Mouse (Mus musculus): ENCODE measurements around the gene Il1f8. TPM values are rescaled to one million over a fixed set of nuclear protein-coding genes. Genes with fewer than 3 reads are reported as not detected.
"Not testable (repeated sequence)": the region's sequence is repeated elsewhere in the genome, so short reads cannot be mapped to it uniquely, and the experiment has no call there.

Il1f8 gene
- polyA plus RNA-seq (2015; fragmentation: Nextera tagmentation; extraction: Ambion mirVana) = 0.10 and 0.62 TPM in 2 replicates

DNA sequence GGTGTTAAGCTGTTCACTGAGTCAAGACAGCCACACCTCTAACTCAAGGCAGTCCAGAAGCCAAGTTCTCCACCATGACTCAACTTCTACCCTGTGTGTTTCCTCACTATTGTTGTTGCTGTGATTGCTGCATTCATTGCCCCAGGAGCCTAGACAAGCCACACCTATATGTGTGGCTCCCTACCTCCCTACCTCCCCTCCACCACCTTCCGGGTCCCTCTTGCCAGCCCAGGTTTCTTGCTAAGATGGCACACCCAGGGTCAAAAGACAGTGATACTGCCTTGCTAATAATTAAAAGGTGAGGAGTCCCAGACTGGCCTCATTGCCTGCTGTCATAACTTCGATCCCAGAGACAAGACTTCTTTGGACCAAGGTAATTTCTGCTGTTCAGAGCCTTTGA lies at the start of gene Il1f8:
Gene Il1f8 (plus strand): TSS at position 301 of the 400 bp plus-strand sequence.
- no peaks in the 10 kb centered on the region for H3K4me1 ChIP-seq (ENCODE audit: control insufficient read depth, insufficient read depth, low read length)
- WGBS = 75% methylated on average over 2 of the region's 2 CpGs
- H3K27me3 ChIP-seq (ENCODE audit: control insufficient read depth, insufficient read depth, low read length) = no peaks in the 10 kb centered on the region
- no peak within 1 kb of the TSS for H3K27ac ChIP-seq (ENCODE audit: low read length)
- H3K4me2 ChIP-seq (ENCODE audit: low read depth, low read length) = no peak within 1 kb of the TSS
- H3K9ac ChIP-seq (ENCODE audit: low read length) = no peak within 1 kb of the TSS
- H3K36me3 ChIP-seq (ENCODE audit: control insufficient read depth, insufficient read depth, low read length) = no peaks in the 10 kb centered on the region
- no peak within 1 kb of the TSS for H3K4me3 ChIP-seq (replicated peaks; ENCODE audit: low read length)
- no peaks in the 10 kb centered on the region for H3K9me3 ChIP-seq (replicated peaks; ENCODE audit: control insufficient read depth, low read length)
- no peak for ATAC-seq (ENCODE audit: insufficient read depth, low FRiP score)

DNA sequence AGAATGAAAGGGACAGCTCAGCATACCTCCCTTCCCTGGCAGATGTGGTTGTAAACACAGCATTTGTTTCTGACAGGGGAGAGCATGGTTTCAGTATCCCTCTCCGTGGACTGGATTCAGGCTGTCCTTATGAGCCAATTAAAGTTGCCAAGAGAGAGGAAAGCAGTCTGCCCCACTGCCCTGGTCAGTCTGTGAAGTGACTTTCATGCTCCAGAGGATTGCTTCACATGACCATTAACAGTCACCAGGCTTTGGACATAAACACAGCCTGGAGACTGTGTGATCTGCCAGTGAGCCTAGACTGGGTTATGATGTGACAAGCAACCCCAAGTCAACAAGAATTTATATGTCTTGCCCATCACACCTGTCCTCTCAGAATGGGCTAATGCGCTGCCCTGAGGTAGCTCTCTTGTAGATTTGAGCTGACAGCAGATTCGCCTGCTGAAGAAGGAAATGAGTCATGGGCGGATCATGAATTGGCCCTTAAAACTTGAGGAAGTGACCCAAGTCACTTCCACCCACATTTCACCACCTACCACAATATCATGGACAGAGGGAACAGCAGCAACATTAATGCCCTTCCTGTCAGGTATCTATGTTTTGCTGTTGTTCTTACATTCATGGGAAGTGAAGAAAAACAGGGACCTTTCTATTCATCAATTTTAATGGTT lies 49.2 kb upstream of the Il1f8 start:
- ATAC-seq (ENCODE audit: insufficient read depth, low FRiP score) = no peak
- no peaks in the 10 kb centered on the region for H3K9me3 ChIP-seq (replicated peaks; ENCODE audit: control insufficient read depth, low read length)
- no peak overlapping the region for H3K27ac ChIP-seq (ENCODE audit: low read length)
- H3K9ac ChIP-seq (ENCODE audit: low read length) = no peak overlapping the region
- 68% methylated on average over 4 of the region's 4 CpGs for WGBS
- H3K4me1 ChIP-seq (ENCODE audit: control insufficient read depth, insufficient read depth, low read length) = no peaks in the 10 kb centered on the region
- H3K36me3 ChIP-seq (ENCODE audit: control insufficient read depth, insufficient read depth, low read length) = no peaks in the 10 kb centered on the region
- H3K27me3 ChIP-seq (ENCODE audit: control insufficient read depth, insufficient read depth, low read length) = no peaks in the 10 kb centered on the region
- no peak overlapping the region for H3K4me2 ChIP-seq (ENCODE audit: low read depth, low read length)
- no peak overlapping the region for H3K4me3 ChIP-seq (replicated peaks; ENCODE audit: low read length)

DNA sequence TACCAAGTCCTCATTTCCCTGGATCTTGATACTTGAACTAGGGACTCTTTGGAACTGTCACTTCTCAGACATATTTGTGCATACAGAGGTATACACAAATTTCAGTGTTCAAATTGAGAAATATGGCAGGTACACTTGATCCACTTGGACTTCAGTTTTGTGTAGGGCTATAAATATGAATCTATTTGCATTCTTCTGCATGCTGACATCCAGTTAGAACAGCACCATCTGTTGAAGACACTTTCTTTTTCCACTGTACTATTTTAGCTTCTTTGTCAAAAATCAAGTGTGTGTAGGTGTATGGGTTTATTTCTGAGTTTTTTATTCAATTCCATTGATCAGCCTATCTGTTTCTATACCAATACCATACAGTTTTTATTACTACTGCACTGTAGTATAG lies 43.9 kb upstream of the Il1f8 start:
- Histone ChIP-seq H3K4me1 (ENCODE audit: control insufficient read depth, insufficient read depth, low read length) (no peaks in the 10 kb centered on the region), H3K27me3 (ENCODE audit: control insufficient read depth, insufficient read depth, low read length) (no peaks in the 10 kb centered on the region), H3K4me2 (ENCODE audit: low read depth, low read length) (no peak overlapping the region), H3K36me3 (ENCODE audit: control insufficient read depth, insufficient read depth, low read length) (no peaks in the 10 kb centered on the region), H3K27ac (ENCODE audit: low read length) (no peak overlapping the region), H3K9me3 (replicated peaks; ENCODE audit: control insufficient read depth, low read length) (no peaks in the 10 kb centered on the region), H3K9ac (ENCODE audit: low read length) (no peak overlapping the region), H3K4me3 (replicated peaks; ENCODE audit: low read length) (no peak overlapping the region)
- no peak for ATAC-seq (ENCODE audit: insufficient read depth, low FRiP score)

DNA sequence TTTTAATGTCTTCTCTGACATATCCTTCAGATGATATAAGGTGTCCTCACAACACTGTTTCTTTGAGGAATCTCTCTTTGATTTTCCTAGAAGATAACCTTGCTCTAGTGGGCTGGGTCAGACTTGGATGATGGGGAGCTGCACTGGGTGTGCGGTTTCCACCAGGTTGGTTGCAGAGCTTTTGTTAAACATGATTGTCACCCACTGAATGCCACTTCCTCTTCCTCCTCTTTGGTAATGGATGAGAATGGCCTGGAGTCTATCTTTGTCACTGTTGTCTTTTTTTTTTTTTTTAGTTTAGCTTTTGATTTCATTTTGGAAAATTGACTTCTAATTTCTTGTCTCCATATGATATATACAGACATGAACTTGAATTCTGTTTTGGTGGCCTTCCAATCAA lies 18.6 kb upstream of the Il1f8 start:
- Histone ChIP-seq H3K27ac (ENCODE audit: low read length) (no peak overlapping the region), H3K27me3 (ENCODE audit: control insufficient read depth, insufficient read depth, low read length) (no peaks in the 10 kb centered on the region), H3K36me3 (ENCODE audit: control insufficient read depth, insufficient read depth, low read length) (no peaks in the 10 kb centered on the region), H3K9me3 (replicated peaks; ENCODE audit: control insufficient read depth, low read length) (no peaks in the 10 kb centered on the region), H3K4me3 (replicated peaks; ENCODE audit: low read length) (no peak overlapping the region), H3K4me2 (ENCODE audit: low read depth, low read length) (no peak overlapping the region), H3K4me1 (ENCODE audit: control insufficient read depth, insufficient read depth, low read length) (no peaks in the 10 kb centered on the region), H3K9ac (ENCODE audit: low read length) (no peak overlapping the region)
- 82% methylated on average over 1 of the region's 1 CpGs for WGBS
- ATAC-seq (ENCODE audit: insufficient read depth, low FRiP score) = no peak

DNA sequence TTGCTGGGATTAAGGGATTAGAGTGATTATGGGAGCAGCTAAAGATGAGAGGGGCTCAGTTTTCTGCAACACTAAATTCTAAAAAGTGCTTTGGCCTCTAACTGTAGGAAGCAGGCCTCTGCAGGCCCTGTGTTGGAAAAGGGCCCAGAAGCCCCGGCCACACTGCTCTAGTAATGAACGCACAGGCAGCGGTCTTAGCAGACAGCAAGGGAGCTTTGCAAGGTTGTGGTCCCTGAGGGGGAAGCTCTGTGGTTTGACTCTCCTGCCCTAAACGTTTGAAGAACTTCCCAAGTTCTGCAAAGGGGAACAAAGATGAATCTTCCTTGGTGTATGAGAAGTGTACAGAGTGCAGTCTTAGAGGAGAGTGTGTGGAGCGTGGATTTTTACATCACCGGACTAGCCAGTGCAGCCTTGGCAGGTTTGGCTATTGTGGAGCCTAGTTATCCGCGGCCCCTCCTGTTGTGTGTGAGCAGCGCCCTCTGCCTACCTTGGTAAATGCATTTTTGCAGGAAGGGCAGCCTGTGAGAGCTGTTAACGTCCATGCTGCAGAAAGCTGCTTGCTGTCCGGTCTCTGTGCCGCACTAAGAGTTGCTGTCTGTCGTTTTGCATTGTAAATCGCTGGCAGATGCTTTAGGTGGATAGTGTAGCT lies 28.8 kb downstream of the Il1f8 start:
- not testable (repeated sequence) for H3K27ac ChIP-seq (ENCODE audit: low read length); H3K27me3 ChIP-seq (ENCODE audit: control insufficient read depth, insufficient read depth, low read length); ATAC-seq (ENCODE audit: insufficient read depth, low FRiP score); H3K4me1 ChIP-seq (ENCODE audit: control insufficient read depth, insufficient read depth, low read length); H3K9ac ChIP-seq (ENCODE audit: low read length); H3K36me3 ChIP-seq (ENCODE audit: control insufficient read depth, insufficient read depth, low read length); H3K9me3 ChIP-seq (replicated peaks; ENCODE audit: control insufficient read depth, low read length)
- Histone ChIP-seq H3K4me2 (ENCODE audit: low read depth, low read length) (peak overlapping the region; percentile 38), H3K4me3 (replicated peaks; ENCODE audit: low read length) (peak overlapping the region; percentile 14; the same call in 1 of the 2 replicates)
- 10% methylated on average over 14 of the region's 14 CpGs for WGBS

DNA sequence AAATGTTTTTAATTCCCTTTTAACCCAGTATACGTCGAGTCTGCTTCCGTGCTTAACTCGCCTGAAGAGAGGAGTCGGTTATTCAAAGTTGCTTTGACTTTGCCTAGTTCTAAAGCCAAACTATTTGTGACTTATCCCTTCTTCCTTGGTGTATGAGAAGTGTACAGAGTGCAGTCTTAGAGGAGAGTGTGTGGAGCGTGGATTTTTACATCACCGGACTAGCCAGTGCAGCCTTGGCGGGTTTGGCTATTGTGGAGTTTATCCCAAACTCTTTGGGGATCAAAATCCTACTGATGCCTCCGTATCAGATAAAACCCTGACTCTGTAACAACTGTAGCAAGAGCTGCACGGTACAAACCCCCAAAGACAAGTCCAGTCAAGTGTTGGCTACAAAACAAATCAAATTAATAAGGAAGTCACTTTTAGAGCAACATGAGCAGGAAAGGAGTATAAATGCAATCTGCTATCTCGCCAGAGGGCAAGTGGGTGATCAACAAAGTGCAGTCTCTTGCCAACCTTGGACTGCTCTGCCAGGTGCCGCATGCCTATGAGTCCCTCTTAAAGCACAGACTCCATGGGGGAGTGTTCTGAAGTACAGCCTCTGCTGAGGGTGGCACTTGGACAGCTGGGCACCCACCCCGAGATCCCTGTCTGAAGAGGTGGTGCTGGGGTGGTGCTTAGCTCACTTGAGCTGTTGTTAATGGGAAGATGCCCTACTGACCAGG lies 29.6 kb downstream of the Il1f8 start:
- ATAC-seq (ENCODE audit: insufficient read depth, low FRiP score); H3K9me3 ChIP-seq (replicated peaks; ENCODE audit: control insufficient read depth, low read length); H3K9ac ChIP-seq (ENCODE audit: low read length); H3K4me1 ChIP-seq (ENCODE audit: control insufficient read depth, insufficient read depth, low read length); H3K27me3 ChIP-seq (ENCODE audit: control insufficient read depth, insufficient read depth, low read length); H3K27ac ChIP-seq (ENCODE audit: low read length); H3K4me3 ChIP-seq (replicated peaks; ENCODE audit: low read length); H3K36me3 ChIP-seq (ENCODE audit: control insufficient read depth, insufficient read depth, low read length): not testable (repeated sequence)
- WGBS = 51% methylated on average over 13 of the region's 13 CpGs
- peak overlapping the region; percentile 38; the same call in 1 of the 2 replicates for H3K4me2 ChIP-seq (ENCODE audit: low read depth, low read length)

DNA sequence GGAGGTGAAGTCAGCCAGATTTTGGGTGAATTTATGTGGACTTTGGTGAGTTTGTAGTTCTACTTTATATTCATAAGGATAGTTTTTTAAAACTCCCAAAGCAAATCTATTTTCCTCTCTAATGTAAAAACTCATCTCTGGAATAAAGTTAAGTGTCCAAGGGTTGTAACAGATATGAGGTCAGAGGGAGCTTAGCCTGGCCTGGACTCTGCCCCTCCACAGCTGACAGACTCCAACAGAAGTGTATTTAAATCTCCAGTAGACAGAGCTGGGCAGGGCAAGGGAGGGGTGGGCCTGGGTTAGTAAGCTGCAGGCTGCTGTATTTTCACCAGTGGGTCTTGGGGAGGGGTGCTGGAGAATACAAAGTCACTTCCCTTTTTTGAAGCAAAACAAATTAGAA lies 31.1 kb downstream of the Il1f8 start:
- not testable (repeated sequence) for H3K27me3 ChIP-seq (ENCODE audit: control insufficient read depth, insufficient read depth, low read length); ATAC-seq (ENCODE audit: insufficient read depth, low FRiP score); H3K27ac ChIP-seq (ENCODE audit: low read length); H3K9ac ChIP-seq (ENCODE audit: low read length); H3K4me1 ChIP-seq (ENCODE audit: control insufficient read depth, insufficient read depth, low read length); H3K4me2 ChIP-seq (ENCODE audit: low read depth, low read length); H3K36me3 ChIP-seq (ENCODE audit: control insufficient read depth, insufficient read depth, low read length); H3K4me3 ChIP-seq (replicated peaks; ENCODE audit: low read length); H3K9me3 ChIP-seq (replicated peaks; ENCODE audit: control insufficient read depth, low read length)

DNA sequence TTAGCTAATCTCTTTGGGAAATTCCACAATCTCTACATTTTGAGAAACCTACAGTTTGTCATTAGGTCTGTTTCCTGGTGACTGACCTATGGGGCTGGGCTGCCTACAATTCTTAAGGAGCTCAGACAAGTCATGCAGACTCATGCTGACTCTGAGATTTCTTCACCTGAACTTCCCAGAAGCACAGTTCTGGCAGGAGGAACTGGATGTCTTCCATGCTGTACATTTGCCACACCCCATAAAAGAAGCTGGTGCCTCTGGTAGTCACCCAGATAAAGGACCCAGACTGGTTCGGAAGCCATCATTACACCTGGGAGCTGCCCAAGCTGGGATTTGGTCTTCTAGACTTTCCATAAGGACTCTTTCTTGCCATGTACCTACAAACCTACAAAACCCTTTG lies 33.2 kb downstream of the Il1f8 start, which contains the start of gene Il1f9:
Gene Il1f9 (plus strand): TSS at position 301 of the 400 bp plus-strand sequence.
- no peaks in the 10 kb centered on the region for H3K36me3 ChIP-seq (ENCODE audit: control insufficient read depth, insufficient read depth, low read length)
- WGBS = 77% methylated on average over 1 of the region's 1 CpGs
- no peak for ATAC-seq (ENCODE audit: insufficient read depth, low FRiP score)

DNA sequence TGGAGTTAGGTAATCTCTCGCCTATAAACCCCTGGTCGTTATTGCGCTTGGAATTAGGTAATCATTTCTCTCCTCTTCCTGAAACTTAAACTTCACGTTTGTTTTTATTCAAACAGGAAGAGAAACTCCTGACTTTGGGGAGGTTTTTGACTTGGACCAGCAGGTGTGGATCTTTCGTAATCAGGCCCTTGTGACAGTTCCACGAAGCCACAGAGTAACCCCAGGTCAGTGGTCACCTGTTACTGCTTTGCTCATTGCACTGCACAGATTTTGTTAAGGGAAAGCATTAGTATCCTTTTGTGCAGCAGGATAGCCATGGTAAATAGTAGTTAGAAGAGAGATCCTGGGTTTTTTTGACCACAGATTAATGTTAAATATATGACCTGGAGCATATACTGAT lies 34.6 kb downstream of the Il1f8 start:
- H3K27ac ChIP-seq (ENCODE audit: low read length) = no peak overlapping the region
- H3K27me3 ChIP-seq (ENCODE audit: control insufficient read depth, insufficient read depth, low read length) = no peaks in the 10 kb centered on the region
- no peaks in the 10 kb centered on the region for H3K4me1 ChIP-seq (ENCODE audit: control insufficient read depth, insufficient read depth, low read length)
- no peak overlapping the region for H3K4me2 ChIP-seq (ENCODE audit: low read depth, low read length)
- 57% methylated on average over 6 of the region's 6 CpGs for WGBS
- H3K9me3 ChIP-seq (replicated peaks; ENCODE audit: control insufficient read depth, low read length) = no peaks in the 10 kb centered on the region
- no peaks in the 10 kb centered on the region for H3K36me3 ChIP-seq (ENCODE audit: control insufficient read depth, insufficient read depth, low read length)
- no peak overlapping the region for H3K4me3 ChIP-seq (replicated peaks; ENCODE audit: low read length)
- ATAC-seq (ENCODE audit: insufficient read depth, low FRiP score) = no peak
- no peak overlapping the region for H3K9ac ChIP-seq (ENCODE audit: low read length)

More for the DNA sequence above, 33.2 kb downstream of the Il1f8 start, which contains the start of gene Il1f9:
- Histone ChIP-seq H3K27ac (ENCODE audit: low read length) (no peak within 1 kb of the TSS), H3K4me2 (ENCODE audit: low read depth, low read length) (no peak within 1 kb of the TSS), H3K27me3 (ENCODE audit: control insufficient read depth, insufficient read depth, low read length) (no peaks in the 10 kb centered on the region), H3K4me3 (replicated peaks; ENCODE audit: low read length) (no peak within 1 kb of the TSS), H3K9me3 (replicated peaks; ENCODE audit: control insufficient read depth, low read length) (no peaks in the 10 kb centered on the region), H3K4me1 (ENCODE audit: control insufficient read depth, insufficient read depth, low read length) (no peaks in the 10 kb centered on the region), H3K9ac (ENCODE audit: low read length) (no peak within 1 kb of the TSS)

All from stomach, embryonic 16.5 days (tissue).